Mouse (Mus musculus): ENCODE measurements around the gene Gmeb1. TPM values are rescaled to one million over a fixed set of nuclear protein-coding genes. Genes with fewer than 3 reads are reported as not detected.

The Gmeb1 gene
- polyA plus RNA-seq, 1 experiment from 2014 or later: 40.0 TPM

GRCm38 (mm10) chr4:132214847-132215246 is 46.6 kb downstream of the Gmeb1 start:
- no peaks in the 10 kb centered on the region for H3K9me3 ChIP-seq (replicated peaks; ENCODE audit: control insufficient read depth, low read length, poor library complexity, severe bottlenecking)
- H3K4me2 ChIP-seq (ENCODE audit: low read length): no peak overlapping the region
- WGBS: 75% methylated on average over 4 of the region's 4 CpGs
- no peaks in the 10 kb centered on the region for H3K36me3 ChIP-seq (ENCODE audit: control insufficient read depth, insufficient read depth, low read length)
- no peak overlapping the region for H3K9ac ChIP-seq (ENCODE audit: low read depth, low read length)
- H3K27me3 ChIP-seq (ENCODE audit: control insufficient read depth, insufficient read depth, low read depth, low read length): no peaks in the 10 kb centered on the region
- ATAC-seq: no peak
- no peak overlapping the region for H3K27ac ChIP-seq (ENCODE audit: low read length)
- H3K4me1 ChIP-seq (ENCODE audit: control insufficient read depth, insufficient read depth, low read length): peaks cover 13% of the 10 kb centered on the region
- no peak overlapping the region for H3K4me3 ChIP-seq (ENCODE audit: low read depth, low read length)

- no peaks in the 10 kb centered on the region for H3K27me3 ChIP-seq (ENCODE audit: control insufficient read depth, insufficient read depth, low read depth, low read length)
- peak; percentile 96 for ATAC-seq
- peaks cover 29% of the 10 kb centered on the region for H3K4me1 ChIP-seq (ENCODE audit: control insufficient read depth, insufficient read depth, low read length)
- no peaks in the 10 kb centered on the region for H3K36me3 ChIP-seq (ENCODE audit: control insufficient read depth, insufficient read depth, low read length)
- peak within 1 kb of the TSS; percentile 78 for H3K4me2 ChIP-seq (ENCODE audit: low read length)
- peak within 1 kb of the TSS; percentile 99 for H3K9ac ChIP-seq (ENCODE audit: low read depth, low read length)
- peak within 1 kb of the TSS; percentile 93 for H3K4me3 ChIP-seq (ENCODE audit: low read depth, low read length)
- peak within 1 kb of the TSS; percentile 96 for H3K27ac ChIP-seq (ENCODE audit: low read length)
- no peaks in the 10 kb centered on the region for H3K9me3 ChIP-seq (replicated peaks; ENCODE audit: control insufficient read depth, low read length, poor library complexity, severe bottlenecking)
- WGBS: under 1% methylated on average over 68 of the region's 78 CpGs
Measured at GRCm38 (mm10) chr4:132211953-132212734, 49.3 kb downstream of the Gmeb1 start, which contains the start of gene Ythdf2. Gene Ythdf2 (minus strand): TSS chr4:132212303.

GRCm38 (mm10) chr4:132211091-132211942 is 50.1 kb downstream of the Gmeb1 start:
- Histone ChIP-seq H3K4me1 (ENCODE audit: control insufficient read depth, insufficient read depth, low read length) (peaks cover 29% of the 10 kb centered on the region), H3K9me3 (replicated peaks; ENCODE audit: control insufficient read depth, low read length, poor library complexity, severe bottlenecking) (no peaks in the 10 kb centered on the region), H3K4me3 (ENCODE audit: low read depth, low read length) (peak overlapping the region; percentile 93), H3K27ac (ENCODE audit: low read length) (peak overlapping the region; percentile 96), H3K9ac (ENCODE audit: low read depth, low read length) (peak overlapping the region; percentile 99), H3K4me2 (ENCODE audit: low read length) (peak overlapping the region; percentile 78), H3K27me3 (ENCODE audit: control insufficient read depth, insufficient read depth, low read depth, low read length) (no peaks in the 10 kb centered on the region), H3K36me3 (ENCODE audit: control insufficient read depth, insufficient read depth, low read length) (peaks cover 2% of the 10 kb centered on the region; the same call in 1 of the 2 replicates)
- WGBS: under 1% methylated on average over 78 of the region's 89 CpGs
- ATAC-seq: peak; percentile 87

GRCm38 (mm10) chr4:132210325-132210724 is 51.1 kb downstream of the Gmeb1 start:
- H3K4me3 ChIP-seq (ENCODE audit: low read depth, low read length): peak overlapping the region; percentile 93
- no peaks in the 10 kb centered on the region for H3K9me3 ChIP-seq (replicated peaks; ENCODE audit: control insufficient read depth, low read length, poor library complexity, severe bottlenecking)
- H3K27me3 ChIP-seq (ENCODE audit: control insufficient read depth, insufficient read depth, low read depth, low read length): no peaks in the 10 kb centered on the region
- peaks cover 29% of the 10 kb centered on the region for H3K4me1 ChIP-seq (ENCODE audit: control insufficient read depth, insufficient read depth, low read length)
- ATAC-seq: no peak
- 34% methylated on average over 2 of the region's 2 CpGs for WGBS
- no peak overlapping the region for H3K27ac ChIP-seq (ENCODE audit: low read length)
- H3K9ac ChIP-seq (ENCODE audit: low read depth, low read length): peak overlapping the region; percentile 99; the same call in 1 of the 2 replicates
- H3K36me3 ChIP-seq (ENCODE audit: control insufficient read depth, insufficient read depth, low read length): peaks cover 8% of the 10 kb centered on the region; the same call in 1 of the 2 replicates
- H3K4me2 ChIP-seq (ENCODE audit: low read length): peak overlapping the region; percentile 78

- no peak overlapping the region for H3K4me2 ChIP-seq (ENCODE audit: low read length)
Measured at GRCm38 (mm10) chr4:132209299-132209698, 52.1 kb downstream of the Gmeb1 start.

GRCm38 (mm10) chr4:132207280-132207679 is 54.1 kb downstream of the Gmeb1 start:
- WGBS: 96% methylated on average over 4 of the region's 4 CpGs
- Histone ChIP-seq H3K4me1 (ENCODE audit: control insufficient read depth, insufficient read depth, low read length) (peaks cover 37% of the 10 kb centered on the region), H3K27ac (ENCODE audit: low read length) (no peak overlapping the region), H3K27me3 (ENCODE audit: control insufficient read depth, insufficient read depth, low read depth, low read length) (no peaks in the 10 kb centered on the region), H3K36me3 (ENCODE audit: control insufficient read depth, insufficient read depth, low read length) (peaks cover 17% of the 10 kb centered on the region), H3K4me3 (ENCODE audit: low read depth, low read length) (no peak overlapping the region), H3K4me2 (ENCODE audit: low read length) (no peak overlapping the region), H3K9ac (ENCODE audit: low read depth, low read length) (no peak overlapping the region), H3K9me3 (replicated peaks; ENCODE audit: control insufficient read depth, low read length, poor library complexity, severe bottlenecking) (no peaks in the 10 kb centered on the region)
- ATAC-seq: no peak

More at GRCm38 (mm10) chr4:132209299-132209698, 52.1 kb downstream of the Gmeb1 start:
- Histone ChIP-seq H3K9ac (ENCODE audit: low read depth, low read length) (no peak overlapping the region), H3K27ac (ENCODE audit: low read length) (no peak overlapping the region), H3K4me1 (ENCODE audit: control insufficient read depth, insufficient read depth, low read length) (peaks cover 29% of the 10 kb centered on the region), H3K9me3 (replicated peaks; ENCODE audit: control insufficient read depth, low read length, poor library complexity, severe bottlenecking) (no peaks in the 10 kb centered on the region), H3K4me3 (ENCODE audit: low read depth, low read length) (no peak overlapping the region), H3K36me3 (ENCODE audit: control insufficient read depth, insufficient read depth, low read length) (peaks cover 8% of the 10 kb centered on the region), H3K27me3 (ENCODE audit: control insufficient read depth, insufficient read depth, low read depth, low read length) (no peaks in the 10 kb centered on the region)
- no peak for ATAC-seq
- WGBS: 98% methylated on average over 2 of the region's 2 CpGs

GRCm38 (mm10) chr4:132198771-132199170 is 62.6 kb downstream of the Gmeb1 start:
- no peak overlapping the region for H3K9ac ChIP-seq (ENCODE audit: low read depth, low read length)
- peaks cover 39% of the 10 kb centered on the region for H3K4me1 ChIP-seq (ENCODE audit: control insufficient read depth, insufficient read depth, low read length)
- H3K27me3 ChIP-seq (ENCODE audit: control insufficient read depth, insufficient read depth, low read depth, low read length): no peaks in the 10 kb centered on the region
- H3K9me3 ChIP-seq (replicated peaks; ENCODE audit: control insufficient read depth, low read length, poor library complexity, severe bottlenecking): no peaks in the 10 kb centered on the region
- no peak overlapping the region for H3K4me3 ChIP-seq (ENCODE audit: low read depth, low read length)
- no peak for ATAC-seq
- H3K4me2 ChIP-seq (ENCODE audit: low read length): no peak overlapping the region
- no peak overlapping the region for H3K27ac ChIP-seq (ENCODE audit: low read length)
- peaks cover 5% of the 10 kb centered on the region; the same call in 1 of the 2 replicates for H3K36me3 ChIP-seq (ENCODE audit: control insufficient read depth, insufficient read depth, low read length)

- Histone ChIP-seq H3K27ac (ENCODE audit: low read length) (no peak overlapping the region), H3K4me3 (ENCODE audit: low read depth, low read length) (no peak overlapping the region), H3K9me3 (replicated peaks; ENCODE audit: control insufficient read depth, low read length, poor library complexity, severe bottlenecking) (no peaks in the 10 kb centered on the region), H3K36me3 (ENCODE audit: control insufficient read depth, insufficient read depth, low read length) (0 out of 2 replicates have a peak, but pooled peaks cover 3% of the 10 kb centered on the region), H3K4me2 (ENCODE audit: low read length) (no peak overlapping the region), H3K9ac (ENCODE audit: low read depth, low read length) (no peak overlapping the region), H3K27me3 (ENCODE audit: control insufficient read depth, insufficient read depth, low read depth, low read length) (no peaks in the 10 kb centered on the region), H3K4me1 (ENCODE audit: control insufficient read depth, insufficient read depth, low read length) (peaks cover 34% of the 10 kb centered on the region)
- 63% methylated on average over 4 of the region's 4 CpGs for WGBS
- ATAC-seq: no peak
Measured at GRCm38 (mm10) chr4:132198285-132198712, 63.1 kb downstream of the Gmeb1 start.
